Mouse (Mus musculus) midbrain, embryonic 13.5 days (tissue): ENCODE results near the gene Rnpepl1. TPM values are rescaled to one million over a fixed set of nuclear protein-coding genes. Genes with fewer than 3 reads are reported as not detected.

ENCODE experiments used
- ATAC-seq: fragments of 200-750 bp; cut with Nextera tagmentation; 2 replicates; pipeline ENCODE4 v1.8.0; 2017; ENCODE audit warnings: mild to moderate bottlenecking, moderate TSS enrichment, moderate library complexity
- H3K27ac ChIP-seq: fragments of 300-500 bp; sonication (generic); 2 replicates; pipeline ENCODE4 v1.5.1; 2015; ENCODE audit warnings: inconsistent platforms, mild to moderate bottlenecking, moderate library complexity
- H3K27me3 ChIP-seq: fragments of 300-500 bp; sonication (generic); 2 replicates; pipeline ENCODE4 v1.6.1; 2015; ENCODE audit warnings: mild to moderate bottlenecking, inconsistent platforms
- H3K36me3 ChIP-seq: fragments of 300-500 bp; sonication (generic); 2 replicates; pipeline ENCODE4 v1.6.1; 2015; ENCODE audit warnings: mild to moderate bottlenecking, inconsistent platforms
- H3K4me1 ChIP-seq: fragments of 300-500 bp; sonication (generic); replicated peaks from 2 replicates; pipeline ENCODE4 v1.6.1; 2015; ENCODE audit warnings: inconsistent platforms
- H3K4me2 ChIP-seq: fragments of 300-500 bp; sonication (generic); replicated peaks from 2 replicates; pipeline ENCODE4 v1.6.1; 2015; ENCODE audit warnings: moderate library complexity, mild to moderate bottlenecking, inconsistent platforms
- H3K4me3 ChIP-seq: fragments of 300-500 bp; sonication (generic); replicated peaks from 2 replicates; pipeline ENCODE4 v1.5.1; 2015; ENCODE audit warnings: mild to moderate bottlenecking, inconsistent platforms
- H3K9ac ChIP-seq: fragments of 300-500 bp; sonication (generic); replicated peaks from 2 replicates; pipeline ENCODE4 v1.6.1; 2015; ENCODE audit warnings: mild to moderate bottlenecking, inconsistent platforms
- H3K9me3 ChIP-seq: fragments of 300-500 bp; sonication (generic); 2 replicates; pipeline ENCODE4 v1.6.1; 2016; ENCODE audit warnings: mild to moderate bottlenecking, inconsistent platforms
- WGBS: fragments of 180-500 bp; shearing (Covaris S2); methylation state at CpG from one replicate; pipeline ENCODE4 v1.1.7; 2015; 5-methylcytosine and 5-hydroxymethylcytosine counted together
- polyA plus RNA-seq: library from polyadenylated mRNA; unstranded; fragments of >200 nt; fragmentation: Nextera tagmentation; extraction: Ambion mirVana; gene quantifications from 2 replicates; pipeline ENCODE4 v1.2.1, GENCODE M21; 2015

Gene Rnpepl1
- polyA plus RNA-seq, result 20.1 and 24.8 TPM in 2 replicates

GRCm38 (mm10) chr1:92910239-92910885, at the start of gene Rnpepl1:
Gene Rnpepl1 (plus strand): TSS chr1:92910783.
- ATAC-seq, result peak; percentile 79
- under 1% methylated on average over 34 of the region's 57 CpGs for WGBS

GRCm38 (mm10) chr1:92861503-92861902, 49.1 kb upstream of the Rnpepl1 start:
- Histone ChIP-seq H3K9me3 (no peaks in the 10 kb centered on the region), H3K36me3 (peaks cover 43% of the 10 kb centered on the region), H3K9ac (no peak overlapping the region), H3K4me3 (no peak overlapping the region), H3K4me1 (peaks cover 7% of the 10 kb centered on the region), H3K27ac (peak overlapping the region; percentile 37; the same call in 1 of the 2 replicates), H3K27me3 (no peaks in the 10 kb centered on the region), H3K4me2 (no peak overlapping the region)
- 81% methylated on average over 6 of the region's 6 CpGs for WGBS
- no peak for ATAC-seq

More at GRCm38 (mm10) chr1:92910239-92910885, at the start of gene Rnpepl1:
- Histone ChIP-seq H3K4me3 (peak within 1 kb of the TSS; percentile 86), H3K9me3 (no peaks in the 10 kb centered on the region), H3K4me1 (peaks cover 50% of the 10 kb centered on the region), H3K4me2 (peak within 1 kb of the TSS; percentile 96), H3K27me3 (peaks cover 15% of the 10 kb centered on the region; the same call in 1 of the 2 replicates), H3K9ac (peak within 1 kb of the TSS; percentile 94), H3K36me3 (peaks cover 16% of the 10 kb centered on the region), H3K27ac (peak within 1 kb of the TSS; percentile 96)

GRCm38 (mm10) chr1:92863268-92863667, 47.3 kb upstream of the Rnpepl1 start:
- Histone ChIP-seq H3K4me3 (no peak overlapping the region), H3K9ac (no peak overlapping the region), H3K36me3 (peaks cover 25% of the 10 kb centered on the region), H3K9me3 (no peaks in the 10 kb centered on the region), H3K27me3 (no peaks in the 10 kb centered on the region), H3K27ac (no peak overlapping the region), H3K4me2 (no peak overlapping the region), H3K4me1 (peaks cover 7% of the 10 kb centered on the region)
- ATAC-seq, result no peak
- WGBS, result 85% methylated on average over 4 of the region's 4 CpGs

GRCm38 (mm10) chr1:92866170-92866569, 44.4 kb upstream of the Rnpepl1 start:
- H3K9ac ChIP-seq, result no peak overlapping the region
- H3K9me3 ChIP-seq, result no peaks in the 10 kb centered on the region
- no peak overlapping the region for H3K4me3 ChIP-seq
- no peaks in the 10 kb centered on the region for H3K36me3 ChIP-seq
- no peak for ATAC-seq
- no peaks in the 10 kb centered on the region for H3K27me3 ChIP-seq
- H3K4me1 ChIP-seq, result peaks cover 7% of the 10 kb centered on the region
- WGBS, result 67% methylated on average over 2 of the region's 2 CpGs
- H3K27ac ChIP-seq, result no peak overlapping the region
- H3K4me2 ChIP-seq, result no peak overlapping the region

- no peak overlapping the region for H3K4me2 ChIP-seq
- no peak overlapping the region for H3K9ac ChIP-seq
- H3K36me3 ChIP-seq, result no peaks in the 10 kb centered on the region
- no peaks in the 10 kb centered on the region for H3K27me3 ChIP-seq
- H3K4me1 ChIP-seq, result peaks cover 7% of the 10 kb centered on the region
- 82% methylated on average over 2 of the region's 2 CpGs for WGBS
- H3K27ac ChIP-seq, result no peak overlapping the region
- H3K4me3 ChIP-seq, result no peak overlapping the region
- no peaks in the 10 kb centered on the region for H3K9me3 ChIP-seq
- no peak for ATAC-seq
Measured at GRCm38 (mm10) chr1:92869985-92870384, 40.6 kb upstream of the Rnpepl1 start.

GRCm38 (mm10) chr1:92872666-92873065, 37.9 kb upstream of the Rnpepl1 start:
- Histone ChIP-seq H3K4me2 (no peak overlapping the region), H3K4me1 (no peaks in the 10 kb centered on the region), H3K9me3 (no peaks in the 10 kb centered on the region), H3K9ac (no peak overlapping the region), H3K36me3 (no peaks in the 10 kb centered on the region), H3K27me3 (no peaks in the 10 kb centered on the region), H3K4me3 (no peak overlapping the region), H3K27ac (no peak overlapping the region)
- 92% methylated on average over 7 of the region's 7 CpGs for WGBS
- ATAC-seq, result no peak

GRCm38 (mm10) chr1:92874011-92874410, 36.6 kb upstream of the Rnpepl1 start:
- 60% methylated on average over 3 of the region's 3 CpGs for whole genome bisulfite sequencing
- Histone ChIP-seq H3K4me3 (no peak overlapping the region), H3K9me3 (no peaks in the 10 kb centered on the region), H3K27me3 (no peaks in the 10 kb centered on the region), H3K4me1 (no peaks in the 10 kb centered on the region), H3K4me2 (no peak overlapping the region), H3K9ac (no peak overlapping the region), H3K27ac (no peak overlapping the region), H3K36me3 (no peaks in the 10 kb centered on the region)
- no peak for ATAC-seq

- no peak overlapping the region for H3K9ac ChIP-seq
- H3K27me3 ChIP-seq, result no peaks in the 10 kb centered on the region
- 89% methylated on average over 8 of the region's 8 CpGs for WGBS
- H3K36me3 ChIP-seq, result no peaks in the 10 kb centered on the region
- no peak overlapping the region for H3K27ac ChIP-seq
- no peak overlapping the region for H3K4me2 ChIP-seq
- no peak for ATAC-seq
- no peaks in the 10 kb centered on the region for H3K9me3 ChIP-seq
- no peaks in the 10 kb centered on the region for H3K4me1 ChIP-seq
- H3K4me3 ChIP-seq, result no peak overlapping the region
Measured at GRCm38 (mm10) chr1:92875360-92876111, 35.0 kb upstream of the Rnpepl1 start.

GRCm38 (mm10) chr1:92877431-92877978, 33.1 kb upstream of the Rnpepl1 start:
- no peaks in the 10 kb centered on the region for H3K36me3 ChIP-seq
- no peaks in the 10 kb centered on the region for H3K27me3 ChIP-seq
- no peak overlapping the region for H3K9ac ChIP-seq
- H3K27ac ChIP-seq, result no peak overlapping the region
- no peak for ATAC-seq
- 67% methylated on average over 12 of the region's 12 CpGs for WGBS
- no peak overlapping the region for H3K4me2 ChIP-seq
- H3K4me1 ChIP-seq, result no peaks in the 10 kb centered on the region
- no peaks in the 10 kb centered on the region for H3K9me3 ChIP-seq
- H3K4me3 ChIP-seq, result no peak overlapping the region

GRCm38 (mm10) chr1:92878066-92878741, 32.4 kb upstream of the Rnpepl1 start:
- H3K27ac ChIP-seq, result no peak overlapping the region
- no peak for ATAC-seq
- no peak overlapping the region for H3K9ac ChIP-seq
- H3K4me2 ChIP-seq, result no peak overlapping the region
- H3K9me3 ChIP-seq, result no peaks in the 10 kb centered on the region
- no peaks in the 10 kb centered on the region for H3K36me3 ChIP-seq
- no peak overlapping the region for H3K4me3 ChIP-seq
- 87% methylated on average over 13 of the region's 13 CpGs for WGBS
- no peaks in the 10 kb centered on the region for H3K27me3 ChIP-seq
- no peaks in the 10 kb centered on the region for H3K4me1 ChIP-seq

- WGBS, result 88% methylated on average over 12 of the region's 12 CpGs
- no peaks in the 10 kb centered on the region for H3K36me3 ChIP-seq
- H3K9me3 ChIP-seq, result no peaks in the 10 kb centered on the region
- ATAC-seq, result no peak
- no peak overlapping the region for H3K27ac ChIP-seq
- no peaks in the 10 kb centered on the region for H3K27me3 ChIP-seq
- H3K4me2 ChIP-seq, result no peak overlapping the region
- H3K4me1 ChIP-seq, result no peaks in the 10 kb centered on the region
- no peak overlapping the region for H3K4me3 ChIP-seq
- H3K9ac ChIP-seq, result no peak overlapping the region
Measured at GRCm38 (mm10) chr1:92879266-92879665, 31.3 kb upstream of the Rnpepl1 start.

GRCm38 (mm10) chr1:92880101-92880500, 30.5 kb upstream of the Rnpepl1 start:
- Histone ChIP-seq H3K9ac (no peak overlapping the region), H3K9me3 (no peaks in the 10 kb centered on the region), H3K4me1 (no peaks in the 10 kb centered on the region), H3K27ac (no peak overlapping the region), H3K36me3 (no peaks in the 10 kb centered on the region), H3K27me3 (no peaks in the 10 kb centered on the region), H3K4me3 (no peak overlapping the region), H3K4me2 (no peak overlapping the region)
- no peak for ATAC-seq
- WGBS, result 85% methylated on average over 5 of the region's 5 CpGs
